19 mouse cellular contexts compared by ENCODE assay signal in the genomic region with DNA sequence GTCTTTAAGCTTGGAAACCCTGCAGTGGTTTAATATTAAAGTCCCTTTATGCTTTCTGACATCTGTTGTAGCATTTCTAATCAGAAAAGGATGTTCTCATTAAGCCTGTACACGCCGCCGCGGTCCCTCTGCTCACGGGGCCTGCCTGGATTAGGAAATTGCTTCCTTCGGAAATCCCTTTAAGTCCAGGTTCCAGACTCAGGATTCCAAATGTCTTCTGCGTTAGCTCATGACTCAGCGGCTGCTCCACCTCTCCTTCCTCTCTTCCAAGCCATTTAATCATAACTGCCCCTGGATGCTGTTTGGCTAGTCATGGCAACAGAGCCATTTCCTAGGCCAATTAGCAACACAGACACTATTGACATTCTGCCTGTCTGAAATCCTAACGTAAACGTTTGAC. TPM values are rescaled to one million over a fixed set of nuclear protein-coding genes. Genes with fewer than 3 reads are reported as not detected.
DNase-seq lines count a peak whose midpoint lies in the region; ATAC-seq and TF ChIP-seq lines count a peak whose summit lies in the region.
"Had no signal": no experiment of that assay in that cellular context is flagged by ENCODE, and none has a peak within 500 bp of the region (broad histone marks: within the 10 kb centered on the region; RNA-seq: fewer than 3 reads in every experiment).

No protein-coding gene starts in this region.

- no peak overlapping the region for H3K27ac ChIP-seq in gastrocnemius, adult 2 months
- peak overlapping the region; percentile 8; the same call in 1 of the 2 replicates for H3K27ac ChIP-seq in midbrain, embryonic 16.5 days (ENCODE audit: low read length)
- no peak overlapping the region for H3K27ac ChIP-seq in midbrain, embryonic 10.5 days (replicated peaks)
- H3K27ac ChIP-seq in embryonic facial prominence, embryonic 14.5 days (replicated peaks; ENCODE audit: low read depth, low read length), result no peak overlapping the region; the same call in 1 of the 2 replicates
- H3K27ac ChIP-seq in midbrain, postnatal 0 days (ENCODE audit: low read depth, low read length), result no peak overlapping the region
- H3K27ac ChIP-seq: heart, embryonic 15.5 days; liver, embryonic 13.5 days; midbrain, embryonic 12.5 days had no signal

- no peak for ATAC-seq in midbrain, embryonic 16.5 days
- ATAC-seq in embryonic facial prominence, embryonic 14.5 days (ENCODE audit: low read depth), result peak; percentile 75; the same call in 1 of the 2 replicates
- no peak for ATAC-seq in midbrain, postnatal 0 days (ENCODE audit: low FRiP score)
- no peak for ATAC-seq in megakaryocyte, adult 5-6 weeks (ENCODE audit: poor library complexity, severe bottlenecking)
- ATAC-seq: intestine, postnatal 0 days had no signal

- H3K9ac ChIP-seq in midbrain, embryonic 16.5 days (ENCODE audit: low read depth, low read length), result no peak overlapping the region; the same call in 1 of the 2 replicates
- H3K9ac ChIP-seq in embryonic facial prominence, embryonic 14.5 days (ENCODE audit: low read depth, low read length), result no peak overlapping the region
- H3K9ac ChIP-seq in midbrain, postnatal 0 days (replicated peaks; ENCODE audit: low read length, poor library complexity, severe bottlenecking), result peak overlapping the region; percentile 8; the same call in 1 of the 2 replicates
- H3K9ac ChIP-seq: heart, embryonic 15.5 days; liver, embryonic 13.5 days; midbrain, embryonic 12.5 days had no signal

- peak; percentile 30 for DNase-seq in gastrocnemius, postnatal 25 days
- no peak for DNase-seq in gastrocnemius, adult 2 months
- DNase-seq in midbrain, embryonic 10.5 days (ENCODE audit: low spot score), result no peak
- DNase-seq in embryonic facial prominence, embryonic 14.5 days (ENCODE audit: low spot score), result peak; percentile 85
- DNase-seq in midbrain, postnatal 0 days (ENCODE audit: low spot score), result peak; percentile 11
- no peak for DNase-seq in layer of hippocampus, adult 8-10 months (ENCODE audit: low spot score in 2 of 2)
- DNase-seq: cerebellum, adult 9-11 months; kidney, postnatal 25 days; liver, embryonic 13.5 days; lung, postnatal 10 days; thymus, postnatal 25 days had no signal

- H3K4me2 ChIP-seq in midbrain, embryonic 16.5 days (ENCODE audit: low read length), result no peak overlapping the region
- 0 out of 2 replicates have a peak overlapping the region, but pooled peaks have one; percentile 4 for H3K4me2 ChIP-seq in embryonic facial prominence, embryonic 14.5 days (ENCODE audit: low read depth, low read length)
- H3K4me2 ChIP-seq in midbrain, postnatal 0 days (ENCODE audit: low read depth, low read length, poor library complexity, severe bottlenecking), result no peak overlapping the region
- H3K4me2 ChIP-seq: heart, embryonic 15.5 days; liver, embryonic 13.5 days; midbrain, embryonic 12.5 days had no signal

- H3K36me3 ChIP-seq in midbrain, embryonic 16.5 days (ENCODE audit: control insufficient read depth, insufficient read depth, low read length), result no peaks in the 10 kb centered on the region
- no peaks in the 10 kb centered on the region for H3K36me3 ChIP-seq in midbrain, embryonic 10.5 days
- no peaks in the 10 kb centered on the region for H3K36me3 ChIP-seq in embryonic facial prominence, embryonic 14.5 days (ENCODE audit: control insufficient read depth, insufficient read depth, low read length)
- no peaks in the 10 kb centered on the region for H3K36me3 ChIP-seq in midbrain, postnatal 0 days (ENCODE audit: insufficient read depth, low read length)
- H3K36me3 ChIP-seq: G1E; heart, embryonic 15.5 days; liver, embryonic 13.5 days; midbrain, embryonic 12.5 days had no signal

- H3K27me3 ChIP-seq in midbrain, embryonic 16.5 days (ENCODE audit: control insufficient read depth, insufficient read depth, low read depth, low read length), result no peaks in the 10 kb centered on the region
- no peaks in the 10 kb centered on the region for H3K27me3 ChIP-seq in midbrain, embryonic 10.5 days (ENCODE audit: low read depth, poor library complexity, severe bottlenecking)
- H3K27me3 ChIP-seq in embryonic facial prominence, embryonic 14.5 days (replicated peaks; ENCODE audit: control insufficient read depth, insufficient read depth, low read length), result no peaks in the 10 kb centered on the region
- no peaks in the 10 kb centered on the region for H3K27me3 ChIP-seq in midbrain, postnatal 0 days (ENCODE audit: insufficient read depth, low read length)
- H3K27me3 ChIP-seq: heart, embryonic 15.5 days; liver, embryonic 13.5 days; midbrain, embryonic 12.5 days had no signal

- WGBS in midbrain, embryonic 16.5 days, result 47% methylated on average over 10 of the region's 10 CpGs
- 76% methylated on average over 10 of the region's 10 CpGs for WGBS in midbrain, embryonic 10.5 days
- WGBS in embryonic facial prominence, embryonic 14.5 days, result 34% methylated on average over 10 of the region's 10 CpGs
- 38% methylated on average over 10 of the region's 10 CpGs for WGBS in midbrain, postnatal 0 days

- intact Hi-C loops in gastrocnemius, adult 2 months (cut with DNase I), result no loop called here

- H3K4me3 ChIP-seq in gastrocnemius, adult 2 months, result no peak overlapping the region
- H3K4me3 ChIP-seq in midbrain, embryonic 16.5 days (ENCODE audit: low read depth, low read length), result no peak overlapping the region
- no peak overlapping the region for H3K4me3 ChIP-seq in midbrain, embryonic 10.5 days
- no peak overlapping the region for H3K4me3 ChIP-seq in embryonic facial prominence, embryonic 14.5 days (ENCODE audit: low read depth, low read length)
- H3K4me3 ChIP-seq in midbrain, postnatal 0 days (ENCODE audit: low read depth, low read length), result no peak overlapping the region
- H3K4me3 ChIP-seq: erythroblast, embryonic 14.5 days; heart, embryonic 15.5 days; liver, embryonic 13.5 days; midbrain, embryonic 12.5 days had no signal

- H3K4me1 ChIP-seq in midbrain, embryonic 16.5 days (ENCODE audit: control insufficient read depth, insufficient read depth, low read length), result no peaks in the 10 kb centered on the region
- peaks cover 3% of the 10 kb centered on the region; the same call in 1 of the 2 replicates for H3K4me1 ChIP-seq in midbrain, embryonic 10.5 days
- peaks cover 13% of the 10 kb centered on the region for H3K4me1 ChIP-seq in embryonic facial prominence, embryonic 14.5 days (ENCODE audit: control insufficient read depth, insufficient read depth, low read length)
- H3K4me1 ChIP-seq in midbrain, postnatal 0 days (ENCODE audit: insufficient read depth, low read length), result no peaks in the 10 kb centered on the region
- H3K4me1 ChIP-seq: heart, embryonic 15.5 days; liver, embryonic 13.5 days; midbrain, embryonic 12.5 days had no signal

- TF ChIP-seq CTCF in gastrocnemius, adult 2 months (IDR thresholded peaks at IDR 0.05), result no peak
- TF ChIP-seq CTCF in midbrain, postnatal 0 days (IDR thresholded peaks at IDR 0.05), result no peak

- no peaks in the 10 kb centered on the region for H3K9me3 ChIP-seq in midbrain, embryonic 16.5 days (replicated peaks; ENCODE audit: control insufficient read depth, low read length, poor library complexity, severe bottlenecking)
- no peaks in the 10 kb centered on the region for H3K9me3 ChIP-seq in midbrain, embryonic 10.5 days (replicated peaks)
- no peaks in the 10 kb centered on the region for H3K9me3 ChIP-seq in embryonic facial prominence, embryonic 14.5 days (ENCODE audit: control insufficient read depth, low read length)
- no peaks in the 10 kb centered on the region for H3K9me3 ChIP-seq in midbrain, postnatal 0 days (ENCODE audit: low read length)
- H3K9me3 ChIP-seq: heart, embryonic 15.5 days; liver, embryonic 13.5 days; midbrain, embryonic 12.5 days had no signal

RNA-seq across cellular contexts. Expression of a gene that starts 10.9 kb away (rescaled TPM):
- total RNA-seq in gastrocnemius, postnatal 25 days (2021), result under 1 TPM; 0.79 to 0.80 TPM
- total RNA-seq in gastrocnemius, adult 2 months (2021), result 1 to 10 TPM in 1 of 2 experiments, under 1 TPM in 1; 0.89 to 1.4 TPM
- 94.0 and 102 TPM in 2 replicates for polyA plus RNA-seq in midbrain, embryonic 16.5 days (2015; fragmentation: Nextera tagmentation; extraction: Ambion mirVana)
- polyA plus RNA-seq in midbrain, embryonic 10.5 days (2016; fragmentation: Nextera tagmentation; extraction: Ambion mirVana), result 44.2 and 49.4 TPM in 2 replicates
- polyA plus RNA-seq in embryonic facial prominence, embryonic 14.5 days (2014; fragmentation: Nextera tagmentation; extraction: Ambion mirVana), result 22.7 and 25.8 TPM in 2 replicates
- total RNA-seq in midbrain, postnatal 0 days (2014; rRNA removed), result 52.4 and 63.7 TPM in 2 replicates
- 122 and 136 TPM in 2 replicates for polyA plus RNA-seq in midbrain, postnatal 0 days (2015; fragmentation: Nextera tagmentation; extraction: Ambion mirVana)
- 10 to 100 TPM; 20.7 to 28.2 (median 21.5) TPM for total RNA-seq in layer of hippocampus, adult 8-10 months (2022)
- 0.41 and 0.69 TPM in 2 replicates for total RNA-seq in megakaryocyte, adult 5-6 weeks (2015)
- 0.11 TPM in 1 of 2 replicates, not detected in the other for total RNA-seq in megakaryocyte, adult 5-6 weeks (2017)
- total RNA-seq: neutrophil, adult 5-6 weeks had no signal
- polyA plus RNA-seq: erythroblast, embryonic 14.5 days; G1E had no signal

Comparison
In these comparisons a context has a peak if more than half of its experiments do, and no peak if none do; other contexts are left out.
1. DNase-seq: peak in gastrocnemius, postnatal 25 days (single experiment), embryonic facial prominence, embryonic 14.5 days (single experiment) and midbrain, postnatal 0 days (single experiment); none in gastrocnemius, adult 2 months (single experiment), midbrain, embryonic 10.5 days (single experiment) and layer of hippocampus, adult 8-10 months (0 of 2).
2. RNA of a gene that starts 10.9 kb away (total RNA-seq): 52.4 to 63.7 TPM in midbrain, postnatal 0 days and 20.7 to 28.2 TPM in layer of hippocampus, adult 8-10 months; 0.89 to 1.4 TPM in gastrocnemius, adult 2 months, 0.79 to 0.80 TPM in gastrocnemius, postnatal 25 days and 0.11 to 0.69 TPM in megakaryocyte, adult 5-6 weeks; every median in the first group is over 4 times any median in the second.